Mouse (Mus musculus): ENCODE results near the gene Apold1. TPM values are rescaled to one million over a fixed set of nuclear protein-coding genes. Genes with fewer than 3 reads are reported as not detected.

Gene Apold1
- polyA plus RNA-seq, 1 experiment from 2014 or later: 3.5 TPM

DNA sequence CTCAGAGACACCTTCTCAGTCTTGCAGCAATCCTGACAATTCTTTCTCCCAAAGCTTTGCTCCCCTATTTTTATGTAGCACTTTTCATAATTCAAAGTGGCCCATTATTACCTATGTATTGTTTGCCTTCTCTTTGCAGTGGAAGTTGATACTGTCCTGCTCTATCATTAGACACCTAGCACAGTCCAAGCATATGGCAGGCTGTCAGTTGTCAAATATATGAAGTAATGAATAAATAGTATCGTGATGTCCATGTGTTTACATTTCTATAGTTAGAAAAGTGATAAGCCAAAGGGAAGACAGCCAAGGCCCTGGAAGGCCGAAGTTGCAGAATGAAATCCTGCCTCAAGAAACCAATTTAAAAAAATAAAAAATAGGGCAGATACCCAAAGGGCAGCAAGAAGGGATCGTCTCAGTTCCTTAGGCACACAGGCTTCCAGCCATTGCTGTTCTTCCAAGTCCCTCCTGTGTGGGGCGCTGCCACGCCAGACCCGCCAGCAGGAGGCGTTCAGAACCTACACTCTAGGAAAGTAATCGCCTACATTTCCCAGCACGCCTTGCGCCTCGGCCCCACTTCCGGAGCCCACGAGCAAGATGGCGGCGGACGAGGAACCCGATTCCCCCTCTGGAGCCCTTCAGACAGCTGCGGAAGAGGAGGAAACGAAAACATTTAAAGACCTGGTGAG is 29.7 kb downstream of the Apold1 start, which contains the start of gene Ddx47:
Gene Ddx47 (plus strand): TSS at position 565 of the 686 bp plus-strand sequence.
- DNase-seq (ENCODE audit: low spot score): peak; percentile 98
- Histone ChIP-seq H3K4me3 (ENCODE audit: low read depth, low read length) (peak within 1 kb of the TSS; percentile 87), H3K27me3 (replicated peaks; ENCODE audit: control insufficient read depth, insufficient read depth, low read length) (no peaks in the 10 kb centered on the region), H3K9me3 (replicated peaks; ENCODE audit: control insufficient read depth, low read length) (no peaks in the 10 kb centered on the region), H3K36me3 (ENCODE audit: control insufficient read depth, insufficient read depth, low read length) (peaks cover 27% of the 10 kb centered on the region), H3K27ac (ENCODE audit: low read depth, low read length) (no peak within 1 kb of the TSS), H3K4me2 (ENCODE audit: low read length) (peak within 1 kb of the TSS; percentile 91), H3K4me1 (ENCODE audit: control insufficient read depth, insufficient read depth, low read length) (peaks cover 6% of the 10 kb centered on the region), H3K9ac (ENCODE audit: low read length) (peak within 1 kb of the TSS; percentile 84)
- peak; percentile 96 for ATAC-seq
- 7% methylated on average over 19 of the region's 19 CpGs for WGBS

DNA sequence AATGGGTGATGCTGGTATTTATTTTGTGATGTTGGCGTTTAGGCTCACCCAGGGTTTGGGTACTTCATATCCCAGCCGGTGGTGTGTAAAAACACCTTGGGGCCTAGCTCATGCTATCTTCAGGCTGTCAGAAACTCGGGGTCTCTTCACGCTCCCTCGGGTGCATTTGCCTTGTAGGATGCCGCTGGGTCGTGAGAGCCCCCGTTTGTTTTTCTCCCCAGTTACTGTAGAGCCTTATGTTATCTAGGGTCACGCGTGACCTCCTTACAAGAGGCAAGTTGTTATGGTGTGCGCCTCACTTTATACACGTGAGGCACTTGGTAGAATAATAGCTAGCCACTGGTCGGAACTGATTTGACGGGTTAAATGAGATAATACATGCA is 30.2 kb downstream of the Apold1 start:
- WGBS: 2% methylated on average over 14 of the region's 14 CpGs
- peaks cover 6% of the 10 kb centered on the region for H3K4me1 ChIP-seq (ENCODE audit: control insufficient read depth, insufficient read depth, low read length)
- peak overlapping the region; percentile 84 for H3K9ac ChIP-seq (ENCODE audit: low read length)
- H3K27ac ChIP-seq (ENCODE audit: low read depth, low read length): no peak overlapping the region
- DNase-seq (ENCODE audit: low spot score): no peak
- no peak; the same call in 1 of the 2 replicates for ATAC-seq
- H3K36me3 ChIP-seq (ENCODE audit: control insufficient read depth, insufficient read depth, low read length): peaks cover 32% of the 10 kb centered on the region
- H3K9me3 ChIP-seq (replicated peaks; ENCODE audit: control insufficient read depth, low read length): no peaks in the 10 kb centered on the region
- H3K27me3 ChIP-seq (replicated peaks; ENCODE audit: control insufficient read depth, insufficient read depth, low read length): no peaks in the 10 kb centered on the region
- H3K4me2 ChIP-seq (ENCODE audit: low read length): peak overlapping the region; percentile 91
- H3K4me3 ChIP-seq (ENCODE audit: low read depth, low read length): peak overlapping the region; percentile 87

DNA sequence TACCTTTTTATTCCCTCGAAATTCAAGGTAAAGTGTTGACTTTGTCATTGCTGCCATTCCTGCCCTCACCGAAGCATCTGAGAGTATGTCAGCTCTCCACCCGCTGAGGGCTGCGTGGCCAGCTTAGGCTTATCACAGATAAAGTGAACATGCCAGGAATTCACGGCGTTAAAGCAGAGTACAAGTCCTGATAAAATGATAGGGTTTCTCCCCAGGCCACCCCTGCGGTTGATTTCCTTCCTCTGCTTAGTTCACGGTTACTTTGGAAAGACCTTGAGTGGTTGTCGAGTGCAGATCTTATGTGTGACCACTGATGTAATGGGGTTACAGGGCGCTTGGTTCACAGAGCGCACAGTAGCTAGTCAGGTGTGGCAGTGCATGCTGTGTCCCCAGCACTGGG is 35.7 kb downstream of the Apold1 start:
- H3K4me2 ChIP-seq (ENCODE audit: low read length): no peak overlapping the region
- H3K9ac ChIP-seq (ENCODE audit: low read length): no peak overlapping the region
- H3K27me3 ChIP-seq (replicated peaks; ENCODE audit: control insufficient read depth, insufficient read depth, low read length): no peaks in the 10 kb centered on the region
- no peak overlapping the region for H3K4me3 ChIP-seq (ENCODE audit: low read depth, low read length)
- DNase-seq (ENCODE audit: low spot score): no peak
- peaks cover 87% of the 10 kb centered on the region for H3K36me3 ChIP-seq (ENCODE audit: control insufficient read depth, insufficient read depth, low read length)
- H3K9me3 ChIP-seq (replicated peaks; ENCODE audit: control insufficient read depth, low read length): no peaks in the 10 kb centered on the region
- H3K27ac ChIP-seq (ENCODE audit: low read depth, low read length): no peak overlapping the region
- no peak for ATAC-seq
- H3K4me1 ChIP-seq (ENCODE audit: control insufficient read depth, insufficient read depth, low read length): peaks cover 3% of the 10 kb centered on the region
- WGBS: 96% methylated on average over 11 of the region's 11 CpGs

DNA sequence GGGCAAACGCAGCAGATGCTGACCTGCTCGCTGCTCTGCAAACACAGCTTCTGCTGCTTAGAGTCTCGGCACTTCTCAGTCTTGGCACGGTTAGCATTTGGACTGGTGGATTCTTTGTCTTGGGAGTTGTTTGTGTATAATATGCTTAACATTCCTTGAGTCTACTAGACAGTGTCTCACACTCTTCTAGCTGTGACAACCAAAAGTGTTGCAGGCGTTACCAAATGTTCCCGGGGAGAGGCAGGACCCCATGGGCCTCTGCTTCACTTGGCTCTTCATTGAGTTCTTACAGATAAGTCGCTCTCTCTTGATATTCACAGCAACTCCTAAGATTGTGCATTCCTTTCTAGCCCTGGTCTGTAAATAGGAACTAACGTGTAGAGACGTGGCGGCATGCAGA is 38.0 kb downstream of the Apold1 start:
- ATAC-seq: no peak
- no peaks in the 10 kb centered on the region for H3K9me3 ChIP-seq (replicated peaks; ENCODE audit: control insufficient read depth, low read length)
- DNase-seq (ENCODE audit: low spot score): no peak
- no peak overlapping the region for H3K4me2 ChIP-seq (ENCODE audit: low read length)
- H3K9ac ChIP-seq (ENCODE audit: low read length): no peak overlapping the region
- no peaks in the 10 kb centered on the region for H3K27me3 ChIP-seq (replicated peaks; ENCODE audit: control insufficient read depth, insufficient read depth, low read length)
- H3K27ac ChIP-seq (ENCODE audit: low read depth, low read length): no peak overlapping the region
- 90% methylated on average over 10 of the region's 10 CpGs for WGBS
- H3K4me3 ChIP-seq (ENCODE audit: low read depth, low read length): no peak overlapping the region
- no peaks in the 10 kb centered on the region for H3K4me1 ChIP-seq (ENCODE audit: control insufficient read depth, insufficient read depth, low read length)
- peaks cover 100% of the 10 kb centered on the region for H3K36me3 ChIP-seq (ENCODE audit: control insufficient read depth, insufficient read depth, low read length)

DNA sequence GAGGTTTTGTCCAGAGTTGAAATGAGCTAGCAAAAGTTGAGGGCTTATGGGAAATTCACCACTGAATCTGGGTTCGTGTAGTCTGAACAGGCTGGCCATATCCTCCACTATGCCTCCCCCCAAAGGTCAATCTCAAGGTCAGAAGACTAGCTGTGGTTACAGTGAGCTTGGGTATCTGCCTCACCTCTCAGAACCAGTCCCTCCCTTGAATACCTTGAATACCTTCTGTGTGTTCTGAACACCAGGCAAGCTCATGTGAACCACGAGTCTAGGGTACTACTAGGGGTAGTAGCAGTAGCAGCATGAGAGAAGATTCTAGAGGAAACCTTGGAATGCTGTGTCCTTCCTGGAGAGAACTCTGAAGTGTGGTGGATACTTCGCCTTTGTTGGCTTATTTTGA is 40.1 kb downstream of the Apold1 start:
- peaks cover 80% of the 10 kb centered on the region for H3K36me3 ChIP-seq (ENCODE audit: control insufficient read depth, insufficient read depth, low read length)
- 97% methylated on average over 3 of the region's 3 CpGs for WGBS
- no peak overlapping the region for H3K4me2 ChIP-seq (ENCODE audit: low read length)
- H3K27ac ChIP-seq (ENCODE audit: low read depth, low read length): no peak overlapping the region
- no peaks in the 10 kb centered on the region for H3K4me1 ChIP-seq (ENCODE audit: control insufficient read depth, insufficient read depth, low read length)
- H3K9ac ChIP-seq (ENCODE audit: low read length): no peak overlapping the region
- H3K4me3 ChIP-seq (ENCODE audit: low read depth, low read length): no peak overlapping the region
- no peak for ATAC-seq
- H3K27me3 ChIP-seq (replicated peaks; ENCODE audit: control insufficient read depth, insufficient read depth, low read length): no peaks in the 10 kb centered on the region
- DNase-seq (ENCODE audit: low spot score): no peak
- no peaks in the 10 kb centered on the region for H3K9me3 ChIP-seq (replicated peaks; ENCODE audit: control insufficient read depth, low read length)

DNA sequence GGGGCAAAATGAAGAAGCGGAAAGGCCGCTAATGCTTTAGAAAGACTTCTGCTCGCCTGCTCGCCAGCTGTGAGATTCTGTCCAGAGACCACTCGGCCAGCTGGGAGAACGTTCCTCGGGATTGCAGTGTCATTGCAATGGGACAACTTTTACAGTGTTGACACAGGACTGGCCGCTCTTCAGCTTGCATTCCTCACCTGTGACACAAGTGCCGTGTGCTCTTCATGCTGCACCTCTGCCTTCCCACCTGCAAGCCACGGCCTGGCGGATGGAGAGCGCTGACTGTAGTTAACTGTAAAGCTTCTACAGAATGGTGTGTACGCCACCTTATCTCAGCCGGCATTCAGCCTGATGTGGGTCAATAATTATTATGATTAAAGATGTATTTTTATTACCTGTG is 41.9 kb downstream of the Apold1 start:
- H3K36me3 ChIP-seq (ENCODE audit: control insufficient read depth, insufficient read depth, low read length): peaks cover 62% of the 10 kb centered on the region
- no peak overlapping the region for H3K4me2 ChIP-seq (ENCODE audit: low read length)
- no peak overlapping the region for H3K4me3 ChIP-seq (ENCODE audit: low read depth, low read length)
- H3K27me3 ChIP-seq (replicated peaks; ENCODE audit: control insufficient read depth, insufficient read depth, low read length): no peaks in the 10 kb centered on the region
- DNase-seq (ENCODE audit: low spot score) (no peak), ATAC-seq (no peak)
- H3K4me1 ChIP-seq (ENCODE audit: control insufficient read depth, insufficient read depth, low read length): no peaks in the 10 kb centered on the region
- H3K27ac ChIP-seq (ENCODE audit: low read depth, low read length): no peak overlapping the region
- WGBS: 92% methylated on average over 14 of the region's 14 CpGs
- H3K9ac ChIP-seq (ENCODE audit: low read length): no peak overlapping the region
- no peaks in the 10 kb centered on the region for H3K9me3 ChIP-seq (replicated peaks; ENCODE audit: control insufficient read depth, low read length)

DNA sequence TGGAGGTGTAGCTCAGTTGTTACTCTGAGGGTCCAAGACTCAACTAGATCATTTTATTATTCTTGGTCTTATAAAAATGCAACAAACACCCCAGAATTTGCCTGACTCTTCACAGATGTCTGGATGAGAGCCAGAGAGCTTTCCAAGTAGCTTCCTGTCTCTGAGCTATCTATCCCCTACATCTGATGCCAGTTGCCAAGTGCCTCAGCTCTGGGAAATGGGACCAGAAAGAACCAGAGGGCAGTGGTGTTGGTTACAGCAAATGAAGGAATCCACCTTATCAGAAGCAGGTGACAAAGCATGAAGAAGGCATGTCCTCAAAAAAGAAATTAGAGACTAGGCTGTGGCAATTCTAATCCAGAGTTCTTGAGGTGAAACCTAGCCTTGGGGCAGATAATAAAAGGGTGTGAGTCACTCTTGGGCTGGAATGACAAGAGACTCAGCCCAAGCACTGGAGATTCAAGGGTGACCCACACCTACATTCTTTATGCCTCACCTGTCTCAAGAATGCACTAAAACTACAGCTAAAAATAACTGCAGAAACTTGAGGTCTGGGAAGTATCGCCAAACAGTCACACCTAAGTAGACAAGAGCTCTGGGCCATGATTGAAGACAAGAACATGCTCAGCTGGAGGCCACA is 43.4 kb downstream of the Apold1 start:
- H3K4me1 ChIP-seq (ENCODE audit: control insufficient read depth, insufficient read depth, low read length): no peaks in the 10 kb centered on the region
- H3K27ac ChIP-seq (ENCODE audit: low read depth, low read length): no peak overlapping the region
- ATAC-seq (no peak), DNase-seq (ENCODE audit: low spot score) (peak; percentile 22)
- no peaks in the 10 kb centered on the region for H3K27me3 ChIP-seq (replicated peaks; ENCODE audit: control insufficient read depth, insufficient read depth, low read length)
- WGBS: 97% methylated on average over 1 of the region's 1 CpGs
- peaks cover 47% of the 10 kb centered on the region for H3K36me3 ChIP-seq (ENCODE audit: control insufficient read depth, insufficient read depth, low read length)
- H3K9me3 ChIP-seq (replicated peaks; ENCODE audit: control insufficient read depth, low read length): no peaks in the 10 kb centered on the region
- no peak overlapping the region for H3K4me3 ChIP-seq (ENCODE audit: low read depth, low read length)
- H3K4me2 ChIP-seq (ENCODE audit: low read length): no peak overlapping the region
- no peak overlapping the region for H3K9ac ChIP-seq (ENCODE audit: low read length)

DNA sequence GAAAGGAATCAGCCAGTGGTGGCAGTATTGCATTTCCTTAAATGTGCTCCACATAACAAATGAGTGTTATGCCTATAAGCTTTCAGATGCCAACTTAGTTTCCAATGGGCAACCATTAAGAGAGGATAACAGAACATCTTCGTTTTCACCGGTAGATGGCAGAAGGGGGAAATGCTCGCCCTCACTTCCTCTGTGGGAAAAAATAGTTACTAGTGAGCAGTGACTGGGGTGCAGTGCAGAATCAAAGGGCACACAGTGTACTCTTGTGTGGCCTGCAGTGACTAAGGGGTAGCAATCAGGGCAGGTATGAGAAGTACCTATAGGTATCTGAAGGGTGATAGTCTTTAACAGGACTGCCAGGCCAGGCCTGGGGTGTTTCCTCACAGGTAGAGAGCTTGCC is 44.7 kb downstream of the Apold1 start:
- WGBS: 15% methylated on average over 3 of the region's 3 CpGs
- Histone ChIP-seq H3K9me3 (replicated peaks; ENCODE audit: control insufficient read depth, low read length) (no peaks in the 10 kb centered on the region), H3K4me1 (ENCODE audit: control insufficient read depth, insufficient read depth, low read length) (no peaks in the 10 kb centered on the region), H3K4me2 (ENCODE audit: low read length) (no peak overlapping the region), H3K27ac (ENCODE audit: low read depth, low read length) (no peak overlapping the region), H3K27me3 (replicated peaks; ENCODE audit: control insufficient read depth, insufficient read depth, low read length) (no peaks in the 10 kb centered on the region), H3K36me3 (ENCODE audit: control insufficient read depth, insufficient read depth, low read length) (peaks cover 34% of the 10 kb centered on the region), H3K9ac (ENCODE audit: low read length) (no peak overlapping the region), H3K4me3 (ENCODE audit: low read depth, low read length) (no peak overlapping the region)
- ATAC-seq (peak; percentile 29; the same call in 1 of the 2 replicates), DNase-seq (ENCODE audit: low spot score) (peak; percentile 69)

DNA sequence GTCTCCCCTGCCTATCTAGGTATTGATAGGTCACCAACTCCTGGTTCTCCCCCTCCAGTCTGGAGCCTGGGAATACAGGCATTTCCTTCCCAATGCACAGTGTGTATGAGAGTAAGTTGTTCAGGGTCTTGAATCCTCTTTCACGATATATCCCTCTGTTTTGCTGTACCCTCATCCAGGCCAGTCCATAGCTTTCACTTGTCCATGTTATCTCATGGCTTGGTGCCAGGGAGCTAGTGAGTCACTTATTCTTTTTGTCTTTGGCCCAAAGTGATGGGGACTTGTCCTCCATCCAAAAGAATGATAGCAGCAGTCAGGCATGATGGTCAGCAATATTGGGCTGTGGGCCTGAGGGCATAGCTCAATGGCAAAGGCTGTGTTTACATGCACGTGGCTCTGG is 45.2 kb downstream of the Apold1 start:
- H3K27ac ChIP-seq (ENCODE audit: low read depth, low read length): no peak overlapping the region
- H3K4me1 ChIP-seq (ENCODE audit: control insufficient read depth, insufficient read depth, low read length): no peaks in the 10 kb centered on the region
- no peaks in the 10 kb centered on the region for H3K27me3 ChIP-seq (replicated peaks; ENCODE audit: control insufficient read depth, insufficient read depth, low read length)
- no peak overlapping the region for H3K4me3 ChIP-seq (ENCODE audit: low read depth, low read length)
- no peak overlapping the region for H3K4me2 ChIP-seq (ENCODE audit: low read length)
- DNase-seq (ENCODE audit: low spot score): no peak
- 85% methylated on average over 2 of the region's 2 CpGs for WGBS
- no peak for ATAC-seq
- H3K9me3 ChIP-seq (replicated peaks; ENCODE audit: control insufficient read depth, low read length): no peaks in the 10 kb centered on the region
- peaks cover 29% of the 10 kb centered on the region for H3K36me3 ChIP-seq (ENCODE audit: control insufficient read depth, insufficient read depth, low read length)
- no peak overlapping the region for H3K9ac ChIP-seq (ENCODE audit: low read length)

Data from forebrain, embryonic 14.5 days (tissue).